Mouse (Mus musculus) spleen, adult 2 months (tissue): ENCODE measurements around the gene Fam205c.

Experiments used
- CTCF ChIP-seq: fragments of 200-500 bp; IDR thresholded peaks from 2 replicates; pipeline ENCODE4 v1.5.1; 2011; ENCODE audit warnings: mild to moderate bottlenecking, inconsistent platforms; ENCODE audit not compliant: insufficient read depth, insufficient read length, insufficient replicate concordance; ENCODE audit errors: extremely low read depth
- POLR2A ChIP-seq: fragments of 200-500 bp; IDR thresholded peaks from 2 replicates; pipeline ENCODE4 v1.6.1; 2011; ENCODE audit warnings: low read depth, low read length, inconsistent platforms

DNA sequence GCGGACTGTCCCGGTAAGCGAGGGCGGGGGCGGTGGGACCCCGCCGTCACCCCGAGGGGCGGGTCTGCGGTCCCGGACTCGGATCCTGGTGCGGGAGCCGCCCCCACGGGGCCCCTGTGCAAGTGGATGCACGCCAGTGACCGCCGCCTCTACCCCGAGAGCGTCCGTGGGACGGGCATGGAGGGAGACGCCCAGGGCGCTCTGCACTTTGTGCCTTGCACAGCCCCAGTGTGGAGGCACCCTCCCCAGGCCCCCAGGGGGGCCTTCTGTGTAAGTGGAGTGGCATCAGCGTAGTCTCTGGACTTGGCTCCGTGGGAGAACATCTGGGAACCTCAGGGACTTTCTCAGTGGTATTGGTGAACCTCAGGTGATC is 43.4 kb upstream of the Fam205c start:
- TF ChIP-seq POLR2A: no peak
- no peak for TF ChIP-seq CTCF
